Mouse (Mus musculus) right cerebral cortex, postnatal 25 days (tissue): ENCODE results near the gene Enkur.

Source experiments
- DNase-seq: peaks from one replicate; pipeline ENCODE4 v3.0.0; 2022

Gene Enkur

DNA sequence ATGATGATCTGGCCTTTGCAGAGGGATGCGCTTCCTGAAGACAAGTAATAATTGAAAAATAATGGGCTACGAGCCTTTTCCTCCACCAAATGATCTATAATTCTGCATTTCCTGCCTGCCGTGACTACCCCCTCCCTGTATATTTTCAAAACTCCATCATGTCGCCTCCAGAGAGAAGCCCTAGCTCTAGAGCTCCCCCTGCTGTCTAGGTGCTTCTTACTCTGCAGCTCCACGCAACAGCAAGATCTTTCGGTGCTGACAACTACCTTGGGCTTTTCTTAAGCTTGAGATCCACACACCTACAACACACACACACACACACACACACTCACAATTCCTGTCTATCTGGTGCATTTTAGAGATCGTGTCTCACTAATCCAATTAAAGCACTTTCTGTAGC, 17.6 kb downstream of the Enkur start:
- peak; percentile 48 for DNase-seq

GRCm38 (mm10) chr2:21182811-21183210, 22.4 kb downstream of the Enkur start:
- no peak for DNase-seq

DNA sequence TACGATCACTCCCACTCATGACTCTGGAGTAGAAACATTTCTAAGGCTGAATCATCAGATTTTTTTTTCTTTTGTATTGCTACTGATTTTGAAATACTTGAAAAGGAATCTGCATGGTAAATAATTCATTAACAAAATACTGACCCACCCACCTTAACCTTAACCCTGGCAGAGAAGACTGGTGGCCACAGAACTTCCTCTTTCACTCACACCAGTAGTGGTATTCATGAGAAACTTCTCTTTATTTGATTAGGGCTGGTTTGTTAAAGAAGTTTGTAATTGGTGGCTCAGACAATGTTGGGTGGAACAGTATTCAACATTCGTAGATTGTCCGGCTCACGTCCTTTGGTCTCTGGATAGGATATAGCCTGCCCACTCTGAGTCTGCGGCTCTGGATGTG, 26.0 kb downstream of the Enkur start:
- no peak for DNase-seq

GRCm38 (mm10) chr2:21172797-21173196, 32.4 kb downstream of the Enkur start:
- DNase-seq = no peak

DNA sequence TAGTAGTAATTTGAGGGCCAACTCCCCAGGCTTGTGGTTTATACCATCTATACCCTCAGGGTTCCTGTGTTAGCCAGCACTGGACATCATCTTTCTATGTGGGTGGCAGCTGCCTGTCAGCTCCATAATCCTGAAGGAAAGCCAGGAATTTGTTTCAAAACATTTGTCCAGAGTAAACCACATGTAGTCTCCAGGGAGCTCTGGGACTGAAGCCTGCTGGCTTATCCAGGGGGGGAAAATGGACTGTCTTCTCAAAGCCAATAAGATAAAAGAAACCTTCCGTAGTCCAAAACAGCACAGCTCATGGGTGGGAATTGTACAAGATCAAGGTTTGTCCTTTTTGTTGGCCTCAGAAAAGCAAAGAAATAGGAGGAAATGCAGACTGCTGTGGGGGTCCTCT, 37.2 kb downstream of the Enkur start:
- DNase-seq = no peak

DNA sequence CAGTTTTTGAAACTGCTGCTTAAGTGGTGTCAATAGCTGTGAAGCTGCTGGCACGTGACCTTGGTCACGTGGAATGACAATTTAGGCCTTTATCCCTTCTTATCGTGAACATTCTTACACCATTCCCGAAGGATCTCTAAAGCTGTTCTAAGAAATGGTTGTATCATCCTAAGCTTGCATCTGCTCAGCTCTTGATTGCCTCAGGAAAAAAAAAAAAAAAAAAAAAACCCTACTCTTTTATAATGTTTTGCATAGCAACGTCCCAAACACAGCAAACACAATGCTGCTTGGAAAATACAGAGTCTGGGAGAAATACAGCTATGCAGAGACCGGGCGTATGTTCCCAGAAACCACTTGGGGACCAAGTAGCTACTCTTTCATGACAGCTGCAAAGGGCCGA, 40.9 kb downstream of the Enkur start:
- no peak for DNase-seq

DNA sequence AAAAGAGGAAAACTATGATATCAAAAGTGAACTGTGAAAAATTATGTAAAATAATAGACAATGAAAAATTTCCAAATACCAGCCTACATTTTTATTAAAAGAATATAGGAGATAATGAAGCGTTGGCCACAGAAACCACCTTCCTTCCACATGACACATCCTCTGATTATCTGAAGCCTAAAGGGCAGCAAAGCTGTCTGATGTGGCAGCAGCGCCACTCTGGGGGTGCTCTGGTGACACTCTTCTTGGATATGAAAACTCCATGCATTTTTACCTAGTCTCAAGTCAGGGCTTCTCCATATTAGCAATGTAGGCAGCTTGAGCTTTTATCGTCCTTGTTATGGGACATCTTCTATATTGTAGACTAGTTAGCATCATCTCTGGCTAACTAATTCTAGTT, 51.7 kb downstream of the Enkur start:
- no peak for DNase-seq

GRCm38 (mm10) chr2:21147169-21147568, 58.0 kb downstream of the Enkur start:
- no peak for DNase-seq

DNA sequence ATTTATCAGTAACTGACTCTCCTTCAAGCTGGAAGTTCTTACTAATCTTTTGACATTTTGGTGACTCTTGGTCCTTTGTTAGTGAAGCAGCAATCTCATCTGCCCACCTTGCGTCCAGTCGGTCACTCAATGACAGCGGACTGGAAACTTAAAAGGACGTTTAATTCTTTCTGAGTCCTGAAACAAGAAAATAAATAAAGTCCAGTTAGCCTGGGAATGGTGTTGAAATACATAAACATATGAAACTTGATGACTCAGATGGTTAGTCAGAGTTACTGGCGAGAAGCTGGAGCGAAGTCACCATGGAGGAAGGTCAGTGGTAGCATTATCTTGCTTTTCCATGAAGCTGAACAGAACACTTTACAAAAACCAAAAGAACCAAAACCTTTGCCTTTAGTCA, 58.7 kb downstream of the Enkur start:
- DNase-seq = no peak

GRCm38 (mm10) chr2:21142616-21143015, 62.5 kb downstream of the Enkur start:
- no peak for DNase-seq

DNA sequence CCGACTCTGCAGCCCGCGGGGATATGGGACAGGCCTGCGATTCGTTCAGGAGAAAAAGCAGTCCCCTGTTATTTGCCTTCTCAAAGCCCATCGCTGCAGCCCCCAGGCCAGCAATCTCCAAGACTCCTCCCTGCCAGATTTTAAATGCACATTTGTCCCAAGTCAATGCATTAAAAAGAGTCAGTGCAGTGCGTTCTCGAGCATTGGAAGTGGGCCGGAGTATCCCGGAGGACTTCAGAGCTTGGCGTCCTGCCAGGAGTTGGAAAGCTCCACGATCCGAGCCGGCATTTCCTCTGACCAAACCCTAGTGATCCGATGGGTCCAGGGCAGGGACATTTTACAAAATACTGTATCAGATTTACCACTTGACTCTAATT, 63.0 kb downstream of the Enkur start:
- DNase-seq = peak; percentile 24

- peak; percentile 43 for DNase-seq
Observed at GRCm38 (mm10) chr2:21141520-21142203, 63.5 kb downstream of the Enkur start.

GRCm38 (mm10) chr2:21141189-21141519, 64.0 kb downstream of the Enkur start:
- DNase-seq = no peak
